Mouse (Mus musculus) myocyte (in vitro differentiated cells): ENCODE data around the gene Gm9918. TPM values are rescaled to one million over a fixed set of nuclear protein-coding genes. Genes with fewer than 3 reads are reported as not detected.

Source experiments
- H3K27me3 ChIP-seq: one replicate; pipeline ENCODE4 v1.6.1; 2011; ENCODE audit not compliant: control insufficient read depth, insufficient read depth, insufficient read length
- H3K36me3 ChIP-seq: one replicate; pipeline ENCODE4 v1.6.1; 2011; ENCODE audit not compliant: control insufficient read depth, insufficient read depth
- H3K4me2 ChIP-seq: one replicate; pipeline ENCODE4 v1.6.1; 2011; ENCODE audit warnings: low read depth, control low read depth
- H3K4me3 ChIP-seq: one replicate; pipeline ENCODE4 v1.5.1; 2011; ENCODE audit warnings: mild to moderate bottlenecking, control low read depth, moderate library complexity
- H3K79me2 ChIP-seq: one replicate; pipeline ENCODE4 v1.6.1; 2011; ENCODE audit not compliant: control insufficient read depth, insufficient read depth
- H3ac ChIP-seq: one replicate; pipeline ENCODE4 v1.6.1; 2011; ENCODE audit not compliant: control insufficient read depth, insufficient read length
- CEBPB ChIP-seq: IDR thresholded peaks from 2 replicates; pipeline ENCODE4 v1.6.1; 2011; ENCODE audit warnings: mild to moderate bottlenecking, moderate library complexity; ENCODE audit not compliant: poor library complexity, insufficient read depth, severe bottlenecking
- E2F4 ChIP-seq: IDR thresholded peaks from one replicate; pipeline ENCODE4 v1.6.1; 2011; ENCODE audit warnings: mild to moderate bottlenecking, control low read depth, moderate library complexity; ENCODE audit not compliant: insufficient read depth
- MAX ChIP-seq: IDR thresholded peaks from one replicate; pipeline ENCODE4 v1.6.1; 2011; ENCODE audit warnings: low read depth, mild to moderate bottlenecking, control low read depth
- MYOD1 ChIP-seq, 3 experiments: IDR thresholded peaks; one replicate each; pipeline ENCODE4 v1.6.1; 2011; ENCODE audit warnings: control low read depth in 2 of 3, low read depth in 2 of 3, mild to moderate bottlenecking in 2 of 3, moderate library complexity in 1 of 3; ENCODE audit not compliant: insufficient read length in 2 of 3, control insufficient read depth in 1 of 3
- MYOG ChIP-seq, 3 experiments: IDR thresholded peaks; one replicate each; pipeline ENCODE4 v1.6.1; 2011; ENCODE audit warnings: control low read depth in 2 of 3, low read depth in 2 of 3, mild to moderate bottlenecking in 2 of 3; ENCODE audit not compliant: insufficient read length in 2 of 3, control insufficient read depth in 1 of 3, insufficient read depth in 1 of 3
- POLR2A ChIP-seq: IDR thresholded peaks from one replicate; pipeline ENCODE4 v1.6.1; 2011; ENCODE audit warnings: low read depth, mild to moderate bottlenecking, control low read depth, moderate library complexity; ENCODE audit not compliant: insufficient read length
- POLR2AphosphoS2 ChIP-seq: IDR thresholded peaks from one replicate; pipeline ENCODE4 v1.6.1; 2011; ENCODE audit warnings: low read depth, control low read depth; ENCODE audit not compliant: insufficient read length
- REST ChIP-seq: IDR thresholded peaks from one replicate; pipeline ENCODE4 v1.6.1; 2011; ENCODE audit warnings: mild to moderate bottlenecking, control low read depth, moderate library complexity; ENCODE audit not compliant: insufficient read depth, insufficient read length
- SRF ChIP-seq: IDR thresholded peaks from one replicate; pipeline ENCODE4 v1.6.1; 2011; ENCODE audit warnings: low read depth; ENCODE audit not compliant: control insufficient read depth, insufficient read length
- TCF12 ChIP-seq: IDR thresholded peaks from one replicate; pipeline ENCODE4 v1.6.1; 2011; ENCODE audit warnings: mild to moderate bottlenecking, control low read depth; ENCODE audit not compliant: poor library complexity, insufficient read depth, severe bottlenecking
- TCF3 ChIP-seq: IDR thresholded peaks from one replicate; pipeline ENCODE4 v1.6.1; 2011; ENCODE audit warnings: low read depth, control low read depth; ENCODE audit not compliant: insufficient read length
- USF1 ChIP-seq: IDR thresholded peaks from one replicate; pipeline ENCODE4 v1.6.1; 2011; ENCODE audit warnings: low read depth, mild to moderate bottlenecking, control low read depth, moderate library complexity
- polyA plus RNA-seq: library from polyadenylated mRNA; unstranded; fragments of >200 nt; fragmentation: generic; extraction: Trizol; gene quantifications from one replicate; pipeline ENCODE4 v1.2.1, GENCODE M21; 2012; ENCODE audit warnings: missing spikeins

Gene Gm9918
- polyA plus RNA-seq, 1 experiment = not detected

GRCm38 (mm10) chr15:102230408-102231321, 39.7 kb upstream of the Gm9918 start:
- Histone ChIP-seq H3ac (no peak overlapping the region), H3K27me3 (no peaks in the 10 kb centered on the region), H3K36me3 (peaks cover under 1% of the 10 kb centered on the region), H3K4me2 (peak overlapping the region; percentile 56), H3K79me2 (no peaks in the 10 kb centered on the region), H3K4me3 (no peak overlapping the region)
- TF ChIP-seq POLR2A (no peak), MYOG (IDR thresholded peaks at IDR 0.05; ENCODE audit: control insufficient read depth in 1 of 3, insufficient read depth in 1 of 3, insufficient read length in 2 of 3, low read depth in 2 of 3) (peak in 1 of 3 experiments; percentile 31), CEBPB (peak; percentile 46; the same call in 1 of the 2 replicates), MAX (peak; percentile 54), MYOD1 (IDR thresholded peaks at IDR 0.05; ENCODE audit: control insufficient read depth in 1 of 3, insufficient read length in 2 of 3, low read depth in 2 of 3) (peak in 2 of 3 experiments; percentile 6 to 14), USF1 (peak; percentile 84), SRF (no peak)

GRCm38 (mm10) chr15:102231748-102232147, 38.6 kb upstream of the Gm9918 start, which contains the start of gene Itgb7:
Gene Itgb7, minus strand, starts transcription at chr15:102231944.
- peaks cover 12% of the 10 kb centered on the region for H3K36me3 ChIP-seq
- no peaks in the 10 kb centered on the region for H3K27me3 ChIP-seq
- TF ChIP-seq REST (no peak), MYOD1 (IDR thresholded peaks at IDR 0.05; ENCODE audit: control insufficient read depth in 1 of 3, insufficient read length in 2 of 3, low read depth in 2 of 3) (peak in 1 of 3 experiments; percentile 8)
- no peaks in the 10 kb centered on the region for H3K79me2 ChIP-seq
- no peak within 1 kb of the TSS for H3ac ChIP-seq
- no peak within 1 kb of the TSS for H3K4me3 ChIP-seq
- H3K4me2 ChIP-seq = peak within 1 kb of the TSS; percentile 56

GRCm38 (mm10) chr15:102232764-102233163, 37.6 kb upstream of the Gm9918 start:
- no peak for TF ChIP-seq MYOD1 (IDR thresholded peaks at IDR 0.05; ENCODE audit: control insufficient read depth in 1 of 3, insufficient read length in 2 of 3, low read depth in 2 of 3)
- TF ChIP-seq CEBPB = peak; percentile 94
- Histone ChIP-seq H3K27me3 (no peaks in the 10 kb centered on the region), H3K4me3 (no peak overlapping the region), H3K36me3 (peaks cover 18% of the 10 kb centered on the region), H3ac (no peak overlapping the region), H3K79me2 (no peaks in the 10 kb centered on the region), H3K4me2 (no peak overlapping the region)

GRCm38 (mm10) chr15:102233896-102234295, 36.5 kb upstream of the Gm9918 start:
- H3K4me3 ChIP-seq = no peak overlapping the region
- H3ac ChIP-seq = no peak overlapping the region
- H3K79me2 ChIP-seq = no peaks in the 10 kb centered on the region
- H3K27me3 ChIP-seq = no peaks in the 10 kb centered on the region
- TF ChIP-seq POLR2AphosphoS2 (peak; percentile 60), MYOD1 (IDR thresholded peaks at IDR 0.05; ENCODE audit: control insufficient read depth in 1 of 3, insufficient read length in 2 of 3, low read depth in 2 of 3) (no peak)
- H3K4me2 ChIP-seq = no peak overlapping the region
- peaks cover 29% of the 10 kb centered on the region for H3K36me3 ChIP-seq

- no peak overlapping the region for H3K4me2 ChIP-seq
- H3K36me3 ChIP-seq = peaks cover 34% of the 10 kb centered on the region
- no peaks in the 10 kb centered on the region for H3K79me2 ChIP-seq
- no peak overlapping the region for H3K4me3 ChIP-seq
- no peaks in the 10 kb centered on the region for H3K27me3 ChIP-seq
- TF ChIP-seq MYOD1 (IDR thresholded peaks at IDR 0.05; ENCODE audit: control insufficient read depth in 1 of 3, insufficient read length in 2 of 3, low read depth in 2 of 3) (no peak), USF1 (no peak), CEBPB (no peak), MAX (no peak), MYOG (IDR thresholded peaks at IDR 0.05; ENCODE audit: control insufficient read depth in 1 of 3, insufficient read depth in 1 of 3, insufficient read length in 2 of 3, low read depth in 2 of 3) (no peak), POLR2AphosphoS2 (no peak), E2F4 (no peak), SRF (no peak), TCF3 (no peak), REST (no peak), TCF12 (no peak), POLR2A (no peak)
- no peak overlapping the region for H3ac ChIP-seq
These were observed 34.9 kb upstream of the Gm9918 start for GRCm38 (mm10) chr15:102235371-102236027.
